Mouse (Mus musculus): ENCODE measurements at regions not wholly inside any gene's neighbourhood (a gene's known extent, or its start where the extent isn't known, plus 50 kb on each side); places are given as distances from the start of the nearest gene placed in this dataset.
A peak's percentile ranks its signal among the peaks of the same experiment; 100 is the strongest.

DNA sequence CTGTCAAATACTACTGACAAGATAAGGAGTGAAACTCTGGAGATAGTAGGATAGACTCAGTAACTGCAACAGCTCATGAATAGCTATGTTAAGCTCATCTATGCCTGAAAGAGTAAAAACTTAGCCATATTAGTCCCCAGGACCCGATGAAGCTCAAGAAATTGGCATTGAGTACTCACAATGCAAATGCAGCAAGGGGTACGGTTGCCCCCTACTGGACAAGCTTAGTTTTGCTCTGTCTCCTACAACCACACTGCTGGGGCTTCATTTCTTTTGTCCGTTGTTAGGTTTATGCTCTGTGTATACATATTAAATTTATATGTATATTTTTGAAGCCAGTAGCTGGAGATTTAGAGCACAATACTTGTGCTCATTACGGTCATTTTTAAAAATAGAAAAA lies 74.4 kb upstream of the Mup5 start:
- Histone ChIP-seq H3K9me3 (replicated peaks; ENCODE audit: control insufficient read depth, low read length) (no peaks in the 10 kb centered on the region), H3K27me3 (replicated peaks; ENCODE audit: control insufficient read depth, insufficient read depth, low read length) (no peaks in the 10 kb centered on the region), H3K4me2 (ENCODE audit: low read length) (no peak overlapping the region), H3K4me3 (ENCODE audit: low read depth, low read length) (no peak overlapping the region), H3K36me3 (ENCODE audit: control insufficient read depth, insufficient read depth, low read length) (no peaks in the 10 kb centered on the region), H3K27ac (ENCODE audit: low read depth, low read length) (no peak overlapping the region), H3K4me1 (ENCODE audit: control insufficient read depth, insufficient read depth, low read length) (no peaks in the 10 kb centered on the region), H3K9ac (ENCODE audit: low read length) (no peak overlapping the region)
- 84% methylated on average over 4 of the region's 4 CpGs for WGBS
- DNase-seq (ENCODE audit: low spot score) (peak; percentile 1), ATAC-seq (no peak)

- no peak for ATAC-seq
- no peak overlapping the region for H3K4me3 ChIP-seq (ENCODE audit: low read depth, low read length)
- H3K4me1 ChIP-seq (ENCODE audit: control insufficient read depth, insufficient read depth, low read length), result no peaks in the 10 kb centered on the region
- H3K9ac ChIP-seq (ENCODE audit: low read length), result no peak overlapping the region
- no peak overlapping the region for H3K4me2 ChIP-seq (ENCODE audit: low read length)
- H3K27ac ChIP-seq (ENCODE audit: low read depth, low read length), result no peak overlapping the region
- no peaks in the 10 kb centered on the region for H3K9me3 ChIP-seq (replicated peaks; ENCODE audit: control insufficient read depth, low read length)
- 93% methylated on average over 9 of the region's 9 CpGs for WGBS
- no peaks in the 10 kb centered on the region for H3K36me3 ChIP-seq (ENCODE audit: control insufficient read depth, insufficient read depth, low read length)
- no peaks in the 10 kb centered on the region for H3K27me3 ChIP-seq (replicated peaks; ENCODE audit: control insufficient read depth, insufficient read depth, low read length)
- DNase-seq (ENCODE audit: low spot score), result no peak
Measured at GRCm38 (mm10) chr4:61902136-61902535, 67.1 kb upstream of the Mup5 start.

GRCm38 (mm10) chr4:61898184-61898583 lies 63.2 kb upstream of the Mup5 start:
- no peaks in the 10 kb centered on the region for H3K27me3 ChIP-seq (replicated peaks; ENCODE audit: control insufficient read depth, insufficient read depth, low read length)
- H3K4me3 ChIP-seq (ENCODE audit: low read depth, low read length), result no peak overlapping the region
- 85% methylated on average over 14 of the region's 14 CpGs for WGBS
- no peaks in the 10 kb centered on the region for H3K9me3 ChIP-seq (replicated peaks; ENCODE audit: control insufficient read depth, low read length)
- no peak for ATAC-seq
- H3K9ac ChIP-seq (ENCODE audit: low read length), result no peak overlapping the region
- DNase-seq (ENCODE audit: low spot score), result no peak
- H3K36me3 ChIP-seq (ENCODE audit: control insufficient read depth, insufficient read depth, low read length), result no peaks in the 10 kb centered on the region
- H3K27ac ChIP-seq (ENCODE audit: low read depth, low read length), result no peak overlapping the region
- no peaks in the 10 kb centered on the region for H3K4me1 ChIP-seq (ENCODE audit: control insufficient read depth, insufficient read depth, low read length)
- no peak overlapping the region for H3K4me2 ChIP-seq (ENCODE audit: low read length)

- H3K9me3 ChIP-seq (replicated peaks; ENCODE audit: control insufficient read depth, low read length), result no peaks in the 10 kb centered on the region
- no peak overlapping the region for H3K27ac ChIP-seq (ENCODE audit: low read depth, low read length)
- no peaks in the 10 kb centered on the region for H3K27me3 ChIP-seq (replicated peaks; ENCODE audit: control insufficient read depth, insufficient read depth, low read length)
- H3K4me3 ChIP-seq (ENCODE audit: low read depth, low read length), result no peak overlapping the region
- H3K9ac ChIP-seq (ENCODE audit: low read length), result no peak overlapping the region
- DNase-seq (ENCODE audit: low spot score) (no peak), ATAC-seq (no peak)
- H3K36me3 ChIP-seq (ENCODE audit: control insufficient read depth, insufficient read depth, low read length), result no peaks in the 10 kb centered on the region
- H3K4me2 ChIP-seq (ENCODE audit: low read length), result no peak overlapping the region
- WGBS, result 92% methylated on average over 7 of the region's 7 CpGs
- no peaks in the 10 kb centered on the region for H3K4me1 ChIP-seq (ENCODE audit: control insufficient read depth, insufficient read depth, low read length)
Measured at GRCm38 (mm10) chr4:61897176-61897575, 62.1 kb upstream of the Mup5 start.
